Mouse (Mus musculus): ENCODE data around the gene Lrrc2. TPM values are rescaled to one million over a fixed set of nuclear protein-coding genes. Genes with fewer than 3 reads are reported as not detected.

Gene Lrrc2
- polyA plus RNA-seq, 1 experiment: 0.26 TPM

- no peak for TF ChIP-seq POLR2A (IDR thresholded peaks at IDR 0.05; ENCODE audit: borderline replicate concordance, extremely low read depth, insufficient read depth, insufficient read length, poor library complexity, severe bottlenecking)
- no peak for TF ChIP-seq CTCF (IDR thresholded peaks at IDR 0.05; ENCODE audit: borderline replicate concordance, extremely low read depth, insufficient read depth, insufficient read length)
- no peak for DNase-seq (ENCODE audit: low read depth)
Observed at GRCm38 (mm10) chr9:111012041-111012440, 60.7 kb downstream of the Lrrc2 start.

GRCm38 (mm10) chr9:111015658-111016057 is 64.3 kb downstream of the Lrrc2 start:
- no peak for DNase-seq (ENCODE audit: low read depth)
- TF ChIP-seq CTCF (IDR thresholded peaks at IDR 0.05; ENCODE audit: borderline replicate concordance, extremely low read depth, insufficient read depth, insufficient read length) (peak; percentile 31; the same call in 1 of the 2 replicates), POLR2A (IDR thresholded peaks at IDR 0.05; ENCODE audit: borderline replicate concordance, extremely low read depth, insufficient read depth, insufficient read length, poor library complexity, severe bottlenecking) (no peak)

GRCm38 (mm10) chr9:111019022-111019421 is 67.7 kb downstream of the Lrrc2 start, which contains the start of gene Ltf:
Gene Ltf (plus strand): TSS chr9:111019271.
- TF ChIP-seq CTCF (IDR thresholded peaks at IDR 0.05; ENCODE audit: borderline replicate concordance, extremely low read depth, insufficient read depth, insufficient read length) (no peak), POLR2A (IDR thresholded peaks at IDR 0.05; ENCODE audit: borderline replicate concordance, extremely low read depth, insufficient read depth, insufficient read length, poor library complexity, severe bottlenecking) (no peak)
- DNase-seq (ENCODE audit: low read depth): no peak

- no peak for DNase-seq (ENCODE audit: low read depth)
- TF ChIP-seq POLR2A (IDR thresholded peaks at IDR 0.05; ENCODE audit: borderline replicate concordance, extremely low read depth, insufficient read depth, insufficient read length, poor library complexity, severe bottlenecking) (no peak), CTCF (IDR thresholded peaks at IDR 0.05; ENCODE audit: borderline replicate concordance, extremely low read depth, insufficient read depth, insufficient read length) (no peak)
Observed at GRCm38 (mm10) chr9:111026791-111027190, 75.4 kb downstream of the Lrrc2 start.

Other genes starting within 250 kb of the Lrrc2 start
- gene Myl3, start 209.7 kb upstream of the Lrrc2 start, polyA plus RNA-seq (2012; rRNA removed): 0.30 and 0.37 TPM in 2 replicates
- 18.0 and 24.2 TPM in 2 replicates for gene Pth1r, start 204.4 kb upstream of the Lrrc2 start, polyA plus RNA-seq (2012; rRNA removed)
- not detected in 2 replicates for gene Prss42, start 153.4 kb upstream of the Lrrc2 start, polyA plus RNA-seq (2012; rRNA removed)
- not detected in 2 replicates for gene Prss44, start 137.6 kb upstream of the Lrrc2 start, polyA plus RNA-seq (2012; rRNA removed)
- not detected in 2 replicates for gene Prss43, start 124.9 kb upstream of the Lrrc2 start, polyA plus RNA-seq (2012; rRNA removed)
- gene Prss45, start 117.0 kb upstream of the Lrrc2 start, polyA plus RNA-seq (2012; rRNA removed): 0.09 TPM in 1 of 2 replicates, not detected in the other
- gene Prss46, start 107.0 kb upstream of the Lrrc2 start, polyA plus RNA-seq (2012; rRNA removed): not detected in 2 replicates
- gene Prss50, start 93.6 kb upstream of the Lrrc2 start, polyA plus RNA-seq (2012; rRNA removed): 0.06 and 0.08 TPM in 2 replicates
- gene Als2cl, start 71.7 kb upstream of the Lrrc2 start, polyA plus RNA-seq (2012; rRNA removed): 2.6 and 3.9 TPM in 2 replicates
- 0.61 and 1.1 TPM in 2 replicates for gene Tmie, start 71.4 kb upstream of the Lrrc2 start, polyA plus RNA-seq (2012; rRNA removed)
- gene Fam240a, start 34.7 kb upstream of the Lrrc2 start, polyA plus RNA-seq (2012; rRNA removed): not detected in 2 replicates
- 0.25 TPM in 1 of 2 replicates, not detected in the other for gene Tdgf1, start 5.4 kb upstream of the Lrrc2 start, polyA plus RNA-seq (2012; rRNA removed)
- 0.11 and 0.12 TPM in 2 replicates for gene Rtp3, start 39.0 kb downstream of the Lrrc2 start, polyA plus RNA-seq (2012; rRNA removed)
- gene Ltf, start 67.7 kb downstream of the Lrrc2 start, polyA plus RNA-seq (2012; rRNA removed): 0.53 and 0.68 TPM in 2 replicates
- 1.1 TPM in 2 replicates for gene Ccrl2, start 106.0 kb downstream of the Lrrc2 start, polyA plus RNA-seq (2012; rRNA removed)
- 32.9 and 41.3 TPM in 2 replicates for gene Lrrfip2, start 166.0 kb downstream of the Lrrc2 start, polyA plus RNA-seq (2012; rRNA removed)